In genomic region chr10:7883524-7883923, GRCm38 (mm10) we compare ENCODE assay signal across 8 mouse cellular contexts. TPM values are rescaled to one million over a fixed set of nuclear protein-coding genes. Genes with fewer than 3 reads are reported as not detected.
DNase-seq lines count a peak whose midpoint lies in the region; ATAC-seq and TF ChIP-seq lines count a peak whose summit lies in the region.

No protein-coding gene starts in this region.

- peak; percentile 82 for TF ChIP-seq CTCF in G1E (IDR thresholded peaks at IDR 0.05; ENCODE audit: low read depth, low read length)
- TF ChIP-seq CTCF in lung, adult 2 months (IDR thresholded peaks at IDR 0.05; ENCODE audit: insufficient read depth, low read length): peak; percentile 99
- peak; percentile 55 for TF ChIP-seq CTCF in olfactory bulb, adult 2 months (IDR thresholded peaks at IDR 0.05; ENCODE audit: insufficient read depth, low read depth, low read length)

- intact Hi-C loops in heart, postnatal 25 days (cut with DNase I): loop anchor here (1.0 to 2.0 kb wide), 3 partner anchors 73 to 357 kb away; no protein-coding TSS in a partner anchor

- ATAC-seq in G1E (ENCODE audit: extremely low read depth, insufficient number of reproducible peaks, low FRiP score, poor library complexity, severe bottlenecking): peak; percentile 66; the same call in 1 of the 2 replicates
- ATAC-seq in forebrain, embryonic 12.5 days (ENCODE audit: low FRiP score): peak; percentile 78

- no peak overlapping the region for H3K27ac ChIP-seq in forebrain, embryonic 12.5 days
- H3K27ac ChIP-seq in olfactory bulb, adult 2 months (ENCODE audit: insufficient read depth, low read depth, low read length): no peak overlapping the region

- no peak overlapping the region for H3K4me3 ChIP-seq in G1E (ENCODE audit: low read depth, low read length)
- no peak overlapping the region for H3K4me3 ChIP-seq in forebrain, embryonic 12.5 days (replicated peaks)
- H3K4me3 ChIP-seq in lung, adult 2 months (replicated peaks; ENCODE audit: extremely low read depth, low read depth, low read length): no peak overlapping the region
- H3K4me3 ChIP-seq in olfactory bulb, adult 2 months (ENCODE audit: insufficient read depth, low read depth, low read length): no peak overlapping the region

- DNase-seq in G1E (ENCODE audit: low spot score): peak; percentile 41
- DNase-seq in brain, embryonic 18.5 days (ENCODE audit: low read depth, low spot score): peak; percentile 26
- peak; percentile 40 for DNase-seq in heart, postnatal 25 days (ENCODE audit: low spot score)
- DNase-seq in large intestine, adult 2 months (ENCODE audit: low read depth, low spot score): peak; percentile 71
- peak; percentile 63 for DNase-seq in lung, adult 2 months
- peak; percentile 80 for DNase-seq in thymus, postnatal 0 days (ENCODE audit: low spot score)

- no peaks in the 10 kb centered on the region for H3K9me3 ChIP-seq in G1E (replicated peaks)
- no peaks in the 10 kb centered on the region for H3K9me3 ChIP-seq in forebrain, embryonic 12.5 days

- H3K4me1 ChIP-seq in G1E (ENCODE audit: insufficient read depth, low read depth, low read length): no peaks in the 10 kb centered on the region
- no peaks in the 10 kb centered on the region for H3K4me1 ChIP-seq in forebrain, embryonic 12.5 days
- H3K4me1 ChIP-seq in lung, adult 2 months (ENCODE audit: control insufficient read depth, insufficient read depth, low read length): no peaks in the 10 kb centered on the region
- H3K4me1 ChIP-seq in olfactory bulb, adult 2 months (ENCODE audit: control insufficient read depth, insufficient read depth, low read length): no peaks in the 10 kb centered on the region

- WGBS in forebrain, embryonic 12.5 days: 10% methylated on average over 5 of the region's 5 CpGs
- WGBS in large intestine, adult 2 months: 3% methylated on average over 5 of the region's 5 CpGs
- 5% methylated on average over 5 of the region's 5 CpGs for WGBS in lung, adult 2 months
- 3% methylated on average over 5 of the region's 5 CpGs for WGBS in olfactory bulb, adult 2 months

- H3K9ac ChIP-seq in forebrain, embryonic 12.5 days: no peak overlapping the region

- no peak overlapping the region for H3K4me2 ChIP-seq in forebrain, embryonic 12.5 days

- no peaks in the 10 kb centered on the region for H3K36me3 ChIP-seq in G1E (replicated peaks)
- H3K36me3 ChIP-seq in forebrain, embryonic 12.5 days (replicated peaks): no peaks in the 10 kb centered on the region

- TF ChIP-seq POLR2A in lung, adult 2 months (IDR thresholded peaks at IDR 0.05; ENCODE audit: borderline replicate concordance, extremely low read depth, low read depth, low read length): no peak
- no peak for TF ChIP-seq POLR2A in olfactory bulb, adult 2 months (IDR thresholded peaks at IDR 0.05; ENCODE audit: insufficient read depth, low read depth, low read length)

- H3K27me3 ChIP-seq in G1E (ENCODE audit: insufficient read depth, low read length): peaks cover 6% of the 10 kb centered on the region; the same call in 1 of the 2 replicates
- no peaks in the 10 kb centered on the region for H3K27me3 ChIP-seq in forebrain, embryonic 12.5 days

RNA-seq across cellular contexts. Expression of gene Zc3h12d, which starts 51.3 kb away (rescaled TPM):
- not detected in 2 replicates for total RNA-seq in G1E (2014; fragmentation: Nextera tagmentation)
- total RNA-seq in G1E (2017): under 0.01 and 0.06 TPM in 2 replicates
- polyA plus RNA-seq in G1E (2012): not detected in 2 replicates
- polyA plus RNA-seq in forebrain, embryonic 12.5 days (2016; fragmentation: Nextera tagmentation; extraction: Ambion mirVana): 0.05 TPM in 1 of 2 replicates, not detected in the other
- total RNA-seq in heart, postnatal 25 days (2021): under 1 TPM; 0.18 to 0.25 TPM
- polyA plus RNA-seq in large intestine, adult 2 months (2012; rRNA removed): 6.5 and 10.3 TPM in 2 replicates
- polyA plus RNA-seq in lung, adult 2 months (2012; rRNA removed): 1.8 and 2.3 TPM in 2 replicates
- polyA plus RNA-seq in olfactory bulb, adult 2 months (2012; ENCODE audit: insufficient read depth, insufficient read length, low replicate concordance, missing spikeins): not detected in 2 replicates
- polyA plus RNA-seq in thymus, postnatal 0 days (2015; fragmentation: Nextera tagmentation; extraction: Ambion mirVana): 2.4 and 2.5 TPM in 2 replicates

Comparison
In these comparisons a context has a peak if more than half of its experiments do, and no peak if none do; other contexts are left out.
1. DNase-seq: peak in every context shown above with its lines; median percentile 80 in thymus, postnatal 0 days; 71 in large intestine, adult 2 months; 63 in lung, adult 2 months; 41 in G1E; 40 in heart, postnatal 25 days; 26 in brain, embryonic 18.5 days.